Mouse (Mus musculus) kidney, embryonic 16.5 days (tissue): ENCODE results near the gene Crybg2. TPM values are rescaled to one million over a fixed set of nuclear protein-coding genes. Genes with fewer than 3 reads are reported as not detected.

Experiments
- ATAC-seq: fragments of 200-750 bp; cut with Nextera tagmentation; 2 replicates; pipeline ENCODE4 v1.8.0; 2017; ENCODE audit warnings: moderate TSS enrichment; ENCODE audit not compliant: low FRiP score, low TSS enrichment
- H3K27ac ChIP-seq: fragments of 300-500 bp; sonication (generic); 2 replicates; pipeline ENCODE4 v1.5.1; 2014; ENCODE audit warnings: low read length
- H3K27me3 ChIP-seq: fragments of 300-500 bp; sonication (generic); 2 replicates; pipeline ENCODE4 v1.6.1; 2014; ENCODE audit warnings: low read length, control low read depth, mixed read lengths; ENCODE audit not compliant: insufficient read depth
- H3K36me3 ChIP-seq: fragments of 300-500 bp; sonication (generic); 2 replicates; pipeline ENCODE4 v1.6.1; 2014; ENCODE audit warnings: low read length, control low read depth, mixed read lengths; ENCODE audit not compliant: insufficient read depth
- H3K4me1 ChIP-seq: fragments of 300-500 bp; sonication (generic); 2 replicates; pipeline ENCODE4 v1.6.1; 2014; ENCODE audit warnings: low read length, control low read depth, mixed read lengths; ENCODE audit not compliant: insufficient read depth
- H3K4me2 ChIP-seq: fragments of 300-500 bp; sonication (generic); replicated peaks from 2 replicates; pipeline ENCODE4 v1.6.1; 2014; ENCODE audit warnings: low read depth, low read length
- H3K4me3 ChIP-seq: fragments of 300-500 bp; sonication (generic); 2 replicates; pipeline ENCODE4 v1.5.1; 2014; ENCODE audit warnings: mild to moderate bottlenecking, low read length
- H3K9ac ChIP-seq: fragments of 300-500 bp; sonication (generic); replicated peaks from 2 replicates; pipeline ENCODE4 v1.6.1; 2014; ENCODE audit warnings: low read length
- H3K9me3 ChIP-seq: fragments of 300-500 bp; sonication (generic); 2 replicates; pipeline ENCODE4 v1.6.1; 2016; ENCODE audit warnings: low read length, control low read depth
- WGBS: fragments of 180-500 bp; shearing (Covaris S2); extraction: QIAGEN DNeasy Blood & Tissue Kit; methylation state at CpG from one replicate; pipeline ENCODE4 v1.1.7; 2014; 5-methylcytosine and 5-hydroxymethylcytosine counted together
- polyA plus RNA-seq: library from polyadenylated mRNA; unstranded; fragments of >200 nt; fragmentation: Nextera tagmentation; extraction: Ambion mirVana; gene quantifications from 2 replicates; pipeline ENCODE4 v1.2.1, GENCODE M21; 2015

Gene Crybg2
- polyA plus RNA-seq, 1 experiment from 2014 or later = 4.2 TPM

DNA sequence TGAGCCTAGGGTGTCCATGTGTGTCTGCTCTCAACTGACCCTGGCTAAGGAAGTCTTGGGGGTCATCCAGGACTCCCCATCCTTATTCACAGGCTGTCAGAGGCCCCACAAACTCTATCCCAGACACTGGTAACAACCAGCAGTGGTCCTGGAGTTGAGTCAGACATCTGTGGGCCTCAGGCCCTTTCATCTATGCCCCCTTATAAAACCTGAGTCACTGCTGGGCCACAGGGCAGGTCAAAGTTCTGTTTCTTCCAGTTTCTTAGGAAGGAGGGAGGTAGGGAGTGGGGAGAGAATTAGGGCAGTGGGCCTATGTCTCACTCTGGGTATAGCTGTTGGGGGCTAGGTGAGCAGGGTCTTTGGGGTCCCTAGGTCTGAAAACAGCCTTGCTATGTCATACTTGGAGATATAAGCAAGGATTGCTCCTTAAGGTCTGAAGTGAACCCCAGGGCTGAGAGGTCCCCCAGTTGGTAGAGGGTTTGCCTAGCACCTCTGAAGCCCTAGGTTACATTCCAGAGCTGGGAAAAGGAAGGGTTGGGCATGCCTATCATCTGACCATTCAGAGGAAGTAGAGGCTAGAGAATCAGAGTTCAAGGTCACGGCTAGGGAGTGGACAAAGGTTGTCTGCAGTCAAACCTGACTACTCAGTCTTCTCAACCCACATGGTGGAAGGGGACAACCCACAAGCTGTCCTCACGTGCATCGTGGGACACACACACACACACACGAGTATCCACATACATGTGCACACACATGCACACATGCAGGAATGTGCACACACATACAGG is 8.4 kb downstream of the Crybg2 start:
- 83% methylated on average over 4 of the region's 4 CpGs for WGBS
- Histone ChIP-seq H3K27ac (no peak overlapping the region), H3K27me3 (peaks cover 11% of the 10 kb centered on the region), H3K9me3 (no peaks in the 10 kb centered on the region), H3K4me1 (peaks cover 8% of the 10 kb centered on the region; the same call in 1 of the 2 replicates), H3K36me3 (no peaks in the 10 kb centered on the region), H3K4me2 (no peak overlapping the region), H3K4me3 (no peak overlapping the region), H3K9ac (no peak overlapping the region)
- no peak for ATAC-seq

DNA sequence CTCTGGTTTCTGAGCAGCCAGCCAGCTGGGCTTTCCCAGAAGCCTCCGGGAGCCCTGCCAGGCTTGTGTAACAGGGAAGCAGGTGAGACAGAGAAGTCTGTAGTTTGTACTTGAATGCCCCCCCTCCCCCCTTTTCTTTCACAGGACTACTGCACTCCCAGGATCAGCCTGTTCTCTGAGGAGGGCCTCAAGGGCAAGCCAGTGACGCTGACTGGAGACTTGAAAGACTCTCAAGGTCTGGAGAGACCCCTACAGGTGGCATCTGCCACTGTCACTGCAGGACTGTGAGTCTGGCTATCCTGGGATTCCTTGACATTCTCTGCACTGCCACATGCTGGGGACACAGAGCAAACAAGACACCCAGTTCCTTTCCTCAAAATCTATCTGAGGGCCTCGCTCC is 18.1 kb downstream of the Crybg2 start:
- no peaks in the 10 kb centered on the region for H3K9me3 ChIP-seq
- no peak overlapping the region for H3K9ac ChIP-seq
- H3K4me1 ChIP-seq = peaks cover 10% of the 10 kb centered on the region
- H3K36me3 ChIP-seq = no peaks in the 10 kb centered on the region
- no peak overlapping the region for H3K4me2 ChIP-seq
- no peak overlapping the region for H3K4me3 ChIP-seq
- 0 out of 2 replicates have a peak, but pooled peaks cover 7% of the 10 kb centered on the region for H3K27me3 ChIP-seq
- H3K27ac ChIP-seq = no peak overlapping the region
- peak; percentile 66 for ATAC-seq
- 15% methylated on average over 3 of the region's 3 CpGs for WGBS

DNA sequence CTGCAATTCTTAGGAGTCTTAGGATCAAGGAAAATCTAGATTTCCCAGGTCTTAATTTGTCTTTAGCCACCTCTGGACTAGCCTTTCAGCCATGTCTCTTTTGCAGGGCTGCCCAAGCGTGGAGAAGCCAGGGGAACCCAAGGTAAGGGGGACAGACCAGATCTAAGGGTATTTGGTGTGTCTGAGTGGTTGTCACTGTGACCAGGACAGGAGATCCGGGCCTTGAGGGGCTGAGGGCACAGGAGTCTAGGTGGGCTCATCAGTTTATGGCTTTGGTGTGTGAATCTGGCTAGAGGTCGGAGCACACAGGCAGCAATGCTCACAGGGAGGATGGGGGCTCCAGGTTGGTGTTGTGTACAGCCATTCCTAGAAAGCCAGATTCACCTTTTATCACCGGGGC is 20.1 kb downstream of the Crybg2 start:
- no peak overlapping the region for H3K4me2 ChIP-seq
- no peak for ATAC-seq
- 79% methylated on average over 4 of the region's 4 CpGs for WGBS
- no peak overlapping the region for H3K27ac ChIP-seq
- no peak overlapping the region for H3K4me3 ChIP-seq
- 0 out of 2 replicates have a peak, but pooled peaks cover 7% of the 10 kb centered on the region for H3K27me3 ChIP-seq
- H3K9ac ChIP-seq = no peak overlapping the region
- no peaks in the 10 kb centered on the region for H3K36me3 ChIP-seq
- H3K4me1 ChIP-seq = peaks cover 10% of the 10 kb centered on the region
- peaks cover 5% of the 10 kb centered on the region for H3K9me3 ChIP-seq

DNA sequence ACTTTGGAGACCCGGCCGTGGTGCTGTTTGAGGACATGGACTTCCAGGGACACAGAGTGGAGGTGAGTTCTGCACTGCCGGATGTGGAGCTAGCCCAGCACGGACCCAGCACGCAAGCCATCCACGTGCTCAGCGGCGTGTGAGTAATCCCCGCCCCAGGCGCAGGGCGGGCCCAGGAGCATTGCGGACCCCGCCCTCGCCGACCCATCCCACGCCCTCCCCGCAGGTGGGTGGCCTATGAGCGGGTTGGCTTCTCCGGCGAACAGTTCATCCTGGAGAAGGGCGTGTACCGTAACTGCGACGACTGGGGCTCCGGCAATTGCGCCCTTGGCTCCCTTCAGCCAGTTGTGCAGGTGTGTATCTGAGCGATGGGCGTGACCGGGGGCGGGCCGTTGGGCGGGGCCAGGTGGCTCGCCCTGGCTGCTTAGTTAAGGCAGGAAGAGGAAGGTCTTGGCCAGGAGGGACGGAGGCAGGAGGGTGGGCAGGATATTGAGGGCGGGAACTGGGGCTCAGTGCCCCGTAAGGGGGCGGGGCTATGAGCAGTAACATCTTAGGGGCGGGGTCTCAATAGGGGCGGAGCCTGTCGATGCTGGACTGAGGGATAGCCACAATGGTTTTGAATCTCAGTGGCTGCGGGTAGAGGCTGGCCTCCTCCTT is 21.2 kb downstream of the Crybg2 start:
- Histone ChIP-seq H3K27ac (no peak overlapping the region), H3K9ac (peak overlapping the region; percentile 48; the same call in 1 of the 2 replicates), H3K4me2 (peak overlapping the region; percentile 72), H3K27me3 (0 out of 2 replicates have a peak, but pooled peaks cover 7% of the 10 kb centered on the region), H3K9me3 (peaks cover 5% of the 10 kb centered on the region), H3K4me1 (peaks cover 10% of the 10 kb centered on the region), H3K36me3 (no peaks in the 10 kb centered on the region), H3K4me3 (peak overlapping the region; percentile 46)
- peak; percentile 90 for ATAC-seq
- whole genome bisulfite sequencing = under 1% methylated on average over 41 of the region's 41 CpGs

DNA sequence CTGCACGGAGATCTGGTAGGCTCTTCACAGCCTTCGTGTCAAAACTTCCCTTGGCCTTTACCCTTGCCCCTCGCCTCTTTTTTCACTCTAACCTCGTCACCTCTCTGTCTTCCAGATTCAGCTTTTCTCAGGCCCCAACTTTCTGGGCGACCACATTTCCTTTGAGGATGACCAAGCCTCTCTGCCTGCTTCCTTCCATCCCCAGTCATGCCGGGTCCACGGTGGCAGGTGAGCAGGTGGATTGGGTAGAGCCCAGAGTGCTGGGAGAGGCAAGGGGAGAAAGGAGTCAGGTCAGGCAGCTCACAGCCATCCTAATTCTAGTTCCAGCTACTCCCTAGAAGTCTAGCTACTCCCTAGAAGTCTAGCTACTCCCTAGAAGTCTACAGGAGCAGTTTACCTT is 21.8 kb downstream of the Crybg2 start:
- Histone ChIP-seq H3K27ac (no peak overlapping the region), H3K27me3 (0 out of 2 replicates have a peak, but pooled peaks cover 7% of the 10 kb centered on the region), H3K9me3 (peaks cover 5% of the 10 kb centered on the region), H3K4me1 (peaks cover 10% of the 10 kb centered on the region), H3K4me3 (peak overlapping the region; percentile 46), H3K9ac (peak overlapping the region; percentile 48; the same call in 1 of the 2 replicates), H3K36me3 (no peaks in the 10 kb centered on the region), H3K4me2 (peak overlapping the region; percentile 72)
- 5% methylated on average over 7 of the region's 7 CpGs for WGBS
- ATAC-seq = no peak

DNA sequence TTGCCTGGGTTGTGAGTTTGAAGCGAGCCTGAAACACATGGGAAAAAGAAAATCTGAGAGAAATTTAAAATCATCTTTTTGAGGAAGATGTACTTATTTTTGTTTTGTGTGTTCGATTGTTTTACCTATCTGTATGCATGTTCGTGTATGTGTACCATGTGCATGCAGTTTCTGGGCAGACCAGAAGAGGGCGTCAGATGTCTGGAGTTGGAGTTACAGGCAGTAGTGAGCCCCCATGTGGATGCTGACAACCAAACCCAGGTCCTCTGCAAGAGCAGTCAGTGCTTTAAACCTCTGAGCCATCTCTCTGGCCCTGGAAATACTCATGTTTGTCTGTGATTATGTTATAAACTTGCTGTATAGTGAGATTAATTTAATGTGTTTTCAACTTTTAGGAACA is 24.4 kb downstream of the Crybg2 start:
- Histone ChIP-seq H3K27ac (no peak overlapping the region), H3K27me3 (0 out of 2 replicates have a peak, but pooled peaks cover 7% of the 10 kb centered on the region), H3K4me2 (no peak overlapping the region), H3K9ac (no peak overlapping the region), H3K4me1 (peaks cover 10% of the 10 kb centered on the region), H3K36me3 (no peaks in the 10 kb centered on the region), H3K4me3 (no peak overlapping the region), H3K9me3 (peaks cover 5% of the 10 kb centered on the region)
- no peak for ATAC-seq
- WGBS = 90% methylated on average over 4 of the region's 4 CpGs

DNA sequence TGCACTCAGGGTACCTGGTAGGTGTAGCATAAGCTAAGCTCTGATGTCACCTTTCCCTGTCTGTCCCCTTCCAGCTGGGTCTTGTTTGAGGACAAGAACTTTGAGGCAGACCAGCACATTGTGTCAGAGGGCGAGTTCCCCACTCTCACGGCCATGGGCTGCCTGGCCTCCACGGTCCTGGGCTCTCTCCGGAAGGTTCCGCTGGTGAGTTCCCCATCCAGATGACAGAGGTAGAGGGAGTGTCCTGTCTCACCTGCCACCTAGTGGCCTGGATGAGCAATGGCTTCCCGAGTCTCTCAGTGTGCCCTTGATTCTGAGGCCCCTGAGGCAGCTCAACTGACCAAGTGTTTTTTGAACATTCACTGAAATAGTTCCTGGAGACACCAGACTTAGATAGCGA is 26.8 kb downstream of the Crybg2 start:
- Histone ChIP-seq H3K4me1 (peaks cover 3% of the 10 kb centered on the region), H3K9me3 (peaks cover 5% of the 10 kb centered on the region), H3K27me3 (no peaks in the 10 kb centered on the region), H3K27ac (no peak overlapping the region), H3K36me3 (no peaks in the 10 kb centered on the region), H3K4me2 (peak overlapping the region; percentile 26; the same call in 1 of the 2 replicates), H3K9ac (no peak overlapping the region), H3K4me3 (no peak overlapping the region)
- WGBS = 34% methylated on average over 7 of the region's 7 CpGs
- peak; percentile 79; the same call in 1 of the 2 replicates for ATAC-seq

DNA sequence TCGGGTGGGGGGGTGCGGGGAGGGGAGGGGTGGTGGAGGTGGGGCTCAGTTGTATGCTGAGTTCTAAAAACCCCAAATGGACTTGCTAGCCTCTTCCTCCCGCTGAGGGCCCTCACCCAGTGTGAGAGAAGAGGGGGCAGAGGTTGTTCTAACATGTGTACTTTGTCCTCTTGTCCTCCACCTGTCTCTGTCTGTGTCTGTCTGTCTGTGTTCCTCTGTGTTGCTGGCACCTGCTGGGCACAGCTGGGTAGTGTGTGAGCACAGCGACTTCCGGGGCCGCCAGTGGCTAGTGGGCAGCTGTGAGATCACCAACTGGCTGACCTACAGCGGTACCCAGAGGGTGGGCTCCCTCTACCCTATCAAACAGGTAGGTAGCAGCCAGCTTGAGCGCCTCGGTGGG is 28.4 kb downstream of the Crybg2 start:
- Histone ChIP-seq H3K4me3 (no peak overlapping the region), H3K9me3 (peaks cover 5% of the 10 kb centered on the region), H3K4me2 (no peak overlapping the region), H3K9ac (no peak overlapping the region), H3K27ac (no peak overlapping the region), H3K27me3 (no peaks in the 10 kb centered on the region), H3K4me1 (no peaks in the 10 kb centered on the region), H3K36me3 (no peaks in the 10 kb centered on the region)
- ATAC-seq = no peak
- WGBS = 79% methylated on average over 9 of the region's 9 CpGs

DNA sequence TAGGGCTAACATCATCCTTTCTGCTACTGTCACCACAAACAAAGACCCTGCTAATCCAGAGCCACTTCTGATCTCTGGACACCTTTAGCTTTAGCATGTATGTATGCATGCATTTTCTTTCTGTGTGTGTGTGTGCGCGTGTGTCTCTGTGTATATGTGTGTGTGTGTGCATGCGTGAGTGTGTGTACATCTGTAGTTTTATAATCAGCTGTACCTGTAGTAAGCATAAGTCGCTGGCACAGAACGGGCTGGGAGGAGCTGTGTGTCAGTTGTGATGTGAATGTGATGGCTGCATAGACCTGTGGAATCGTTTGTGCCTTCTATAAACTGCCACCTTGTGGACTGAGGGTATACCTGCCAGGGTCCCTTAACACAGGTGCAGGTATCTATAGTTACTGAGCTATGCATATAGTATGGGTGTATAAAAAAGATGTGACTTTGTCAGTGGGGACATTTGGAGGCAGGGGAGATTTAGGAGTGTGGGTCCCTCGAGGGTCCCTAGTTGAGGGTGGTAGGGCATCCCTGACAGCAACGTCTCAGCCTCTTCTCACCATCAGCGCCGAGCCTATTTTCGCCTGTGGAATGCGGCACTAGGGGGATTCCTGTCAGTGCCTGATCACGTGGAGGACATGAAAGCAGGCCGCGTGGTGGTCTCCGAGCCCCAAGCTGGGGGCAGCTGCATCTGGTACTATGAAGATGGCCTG is 30.1 kb downstream of the Crybg2 start:
- WGBS = 79% methylated on average over 16 of the region's 16 CpGs

More for the DNA sequence above, 30.1 kb downstream of the Crybg2 start:
- Histone ChIP-seq H3K9me3 (no peaks in the 10 kb centered on the region), H3K27me3 (no peaks in the 10 kb centered on the region), H3K4me2 (no peak overlapping the region), H3K36me3 (no peaks in the 10 kb centered on the region), H3K4me3 (no peak overlapping the region), H3K4me1 (no peaks in the 10 kb centered on the region), H3K9ac (no peak overlapping the region), H3K27ac (no peak overlapping the region)
- ATAC-seq = no peak
